Mouse (Mus musculus) heart, adult 9 months (tissue): ENCODE measurements at regions not wholly inside any gene's neighbourhood (a gene's known extent, or its start where the extent isn't known, plus 50 kb on each side); places are given as distances from the start of the nearest gene placed in this dataset.

Source experiments
- DNase-seq, 2 experiments: peaks; one replicate each; pipeline ENCODE4 v3.0.0; 2022; ENCODE audit warnings: low spot score in 2 of 2

GRCm38 (mm10) chr5:51144842-51145241 is 422.7 kb downstream of the Ppargc1a start:
- DNase-seq: no peak

GRCm38 (mm10) chr5:51125091-51125490 is 442.4 kb downstream of the Ppargc1a start:
- peak; percentile 39 to 43 for DNase-seq

GRCm38 (mm10) chr5:51110006-51110405 is 457.5 kb downstream of the Ppargc1a start:
- no peak for DNase-seq

GRCm38 (mm10) chr5:51108737-51109136 is 458.8 kb downstream of the Ppargc1a start:
- no peak for DNase-seq

- no peak for DNase-seq
Observed at GRCm38 (mm10) chr5:51108181-51108580, 459.3 kb downstream of the Ppargc1a start.

- DNase-seq: no peak
Observed at GRCm38 (mm10) chr5:51099902-51100301, 467.6 kb downstream of the Ppargc1a start.

- DNase-seq: no peak
Observed at GRCm38 (mm10) chr5:51072674-51073468, 494.7 kb downstream of the Ppargc1a start.

GRCm38 (mm10) chr5:51072146-51072545 is 495.4 kb downstream of the Ppargc1a start:
- DNase-seq: no peak

- no peak for DNase-seq
Observed at GRCm38 (mm10) chr5:51069668-51070067, 497.9 kb downstream of the Ppargc1a start.

- DNase-seq: no peak
Observed at GRCm38 (mm10) chr5:51045872-51046271, 521.7 kb downstream of the Ppargc1a start.

- no peak for DNase-seq
Observed at GRCm38 (mm10) chr5:51041541-51042217, 525.8 kb downstream of the Ppargc1a start.

GRCm38 (mm10) chr5:51040926-51041325 is 526.6 kb downstream of the Ppargc1a start:
- DNase-seq: no peak

- DNase-seq: no peak
Observed at GRCm38 (mm10) chr5:51040463-51040862, 527.1 kb downstream of the Ppargc1a start.

- DNase-seq: peak; percentile 5 to 26
Observed at GRCm38 (mm10) chr5:51039713-51040178, 527.8 kb downstream of the Ppargc1a start.

- DNase-seq: no peak
Observed at GRCm38 (mm10) chr5:51036450-51036990, 531.0 kb downstream of the Ppargc1a start.

GRCm38 (mm10) chr5:51028966-51029365 is 538.6 kb downstream of the Ppargc1a start:
- no peak for DNase-seq

- no peak for DNase-seq
Observed at GRCm38 (mm10) chr5:50990822-50991537, 576.5 kb downstream of the Ppargc1a start.
